Mouse (Mus musculus): Measurements from ENCODE around the gene Hmgcl.

Gene Hmgcl

GRCm38 (mm10) chr4:135946278-135946658 lies at the start of gene Hmgcl:
Gene Hmgcl (plus strand): TSS chr4:135946448.
- peak; percentile 90 to 92 for DNase-seq (ENCODE audit: low spot score in 2 of 2)

- DNase-seq (ENCODE audit: low spot score in 2 of 2) = no peak
Measured at GRCm38 (mm10) chr4:135898380-135899049, 47.7 kb upstream of the Hmgcl start.

GRCm38 (mm10) chr4:135899050-135899448 lies 47.2 kb upstream of the Hmgcl start:
- DNase-seq (ENCODE audit: low spot score in 2 of 2) = no peak

- DNase-seq (ENCODE audit: low spot score in 2 of 2) = no peak
Measured at GRCm38 (mm10) chr4:135900008-135900407, 46.2 kb upstream of the Hmgcl start.

- no peak for DNase-seq (ENCODE audit: low spot score in 2 of 2)
Measured at GRCm38 (mm10) chr4:135902606-135903242, 43.5 kb upstream of the Hmgcl start.

- no peak for DNase-seq (ENCODE audit: low spot score in 2 of 2)
Measured at GRCm38 (mm10) chr4:135904810-135905209, 41.4 kb upstream of the Hmgcl start.

- DNase-seq (ENCODE audit: low spot score in 2 of 2) = no peak
Measured at GRCm38 (mm10) chr4:135906633-135907032, 39.6 kb upstream of the Hmgcl start.

- no peak for DNase-seq (ENCODE audit: low spot score in 2 of 2)
Measured at GRCm38 (mm10) chr4:135909326-135910066, 36.8 kb upstream of the Hmgcl start.

- DNase-seq (ENCODE audit: low spot score in 2 of 2) = no peak
Measured at GRCm38 (mm10) chr4:135911531-135911930, 34.7 kb upstream of the Hmgcl start.

GRCm38 (mm10) chr4:135912164-135912563 lies 34.1 kb upstream of the Hmgcl start:
- no peak for DNase-seq (ENCODE audit: low spot score in 2 of 2)

GRCm38 (mm10) chr4:135912835-135913234 lies 33.4 kb upstream of the Hmgcl start:
- DNase-seq (ENCODE audit: low spot score in 2 of 2) = no peak

GRCm38 (mm10) chr4:135913433-135913832 lies 32.8 kb upstream of the Hmgcl start:
- no peak for DNase-seq (ENCODE audit: low spot score in 2 of 2)

- no peak for DNase-seq (ENCODE audit: low spot score in 2 of 2)
Measured at GRCm38 (mm10) chr4:135918635-135919279, 27.5 kb upstream of the Hmgcl start.

GRCm38 (mm10) chr4:135919280-135919639 lies 27.0 kb upstream of the Hmgcl start:
- DNase-seq (ENCODE audit: low spot score in 2 of 2) = no peak

- DNase-seq (ENCODE audit: low spot score in 2 of 2) = peak; percentile 89 to 90
Measured at GRCm38 (mm10) chr4:135920304-135921241, 25.7 kb upstream of the Hmgcl start, which contains the start of gene Fuca1. Gene Fuca1 (plus strand): TSS chr4:135920735.

- DNase-seq (ENCODE audit: low spot score in 2 of 2) = no peak
Measured at GRCm38 (mm10) chr4:135921257-135922120, 24.8 kb upstream of the Hmgcl start.

- DNase-seq (ENCODE audit: low spot score in 2 of 2) = no peak
Measured at GRCm38 (mm10) chr4:135922190-135922589, 24.1 kb upstream of the Hmgcl start.

- DNase-seq (ENCODE audit: low spot score in 2 of 2) = no peak
Measured at GRCm38 (mm10) chr4:135924418-135924817, 21.8 kb upstream of the Hmgcl start.

GRCm38 (mm10) chr4:135925341-135925740 lies 20.9 kb upstream of the Hmgcl start:
- DNase-seq (ENCODE audit: low spot score in 2 of 2) = no peak

- no peak for DNase-seq (ENCODE audit: low spot score in 2 of 2)
Measured at GRCm38 (mm10) chr4:135926195-135926808, 19.9 kb upstream of the Hmgcl start.

Data from right cerebral cortex, postnatal 36 days (tissue).